Mouse (Mus musculus): Measurements from ENCODE around the gene Mfap3l. TPM values are rescaled to one million over a fixed set of nuclear protein-coding genes. Genes with fewer than 3 reads are reported as not detected.
A peak's percentile ranks its signal among the peaks of the same experiment; 100 is the strongest.

Mfap3l gene
- polyA plus RNA-seq, 1 experiment from 2014 or later = 4.7 TPM

GRCm38 (mm10) chr8:60631504-60631934, 1.1 kb upstream of the Mfap3l start:
- no peak overlapping the region for H3K9ac ChIP-seq
- peaks cover 15% of the 10 kb centered on the region for H3K4me1 ChIP-seq
- H3K27me3 ChIP-seq = no peaks in the 10 kb centered on the region; the same call in 1 of the 2 replicates
- ATAC-seq (ENCODE audit: borderline replicate concordance, extremely low read depth, low FRiP score, low TSS enrichment) = no peak
- WGBS = under 1% methylated on average over 13 of the region's 13 CpGs
- H3K9me3 ChIP-seq = no peaks in the 10 kb centered on the region
- H3K36me3 ChIP-seq = no peaks in the 10 kb centered on the region
- H3K4me3 ChIP-seq = peak overlapping the region; percentile 30
- no peak overlapping the region for H3K27ac ChIP-seq
- peak overlapping the region; percentile 98 for H3K4me2 ChIP-seq

- WGBS = under 1% methylated on average over 51 of the region's 56 CpGs
- H3K27ac ChIP-seq = peak overlapping the region; percentile 72
Measured at GRCm38 (mm10) chr8:60632933-60633655, 467 bp downstream of the Mfap3l start.

GRCm38 (mm10) chr8:60634921-60635320, 2.3 kb downstream of the Mfap3l start:
- Histone ChIP-seq H3K27ac (peak overlapping the region; percentile 21; the same call in 1 of the 2 replicates), H3K27me3 (no peaks in the 10 kb centered on the region; the same call in 1 of the 2 replicates), H3K36me3 (no peaks in the 10 kb centered on the region), H3K4me2 (0 out of 2 replicates have a peak overlapping the region, but pooled peaks have one; percentile 98), H3K4me3 (no peak overlapping the region), H3K9me3 (no peaks in the 10 kb centered on the region), H3K4me1 (peaks cover 15% of the 10 kb centered on the region), H3K9ac (no peak overlapping the region)
- WGBS = 78% methylated on average over 2 of the region's 2 CpGs
- ATAC-seq (ENCODE audit: borderline replicate concordance, extremely low read depth, low FRiP score, low TSS enrichment) = no peak

More at GRCm38 (mm10) chr8:60632933-60633655, 467 bp downstream of the Mfap3l start:
- peak; percentile 82; the same call in 1 of the 2 replicates for ATAC-seq (ENCODE audit: borderline replicate concordance, extremely low read depth, low FRiP score, low TSS enrichment)
- H3K27me3 ChIP-seq = no peaks in the 10 kb centered on the region; the same call in 1 of the 2 replicates
- no peaks in the 10 kb centered on the region for H3K36me3 ChIP-seq
- peak overlapping the region; percentile 98 for H3K4me2 ChIP-seq
- peak overlapping the region; percentile 67 for H3K4me3 ChIP-seq
- H3K4me1 ChIP-seq = peaks cover 15% of the 10 kb centered on the region
- peak overlapping the region; percentile 55 for H3K9ac ChIP-seq
- no peaks in the 10 kb centered on the region for H3K9me3 ChIP-seq

GRCm38 (mm10) chr8:60635846-60636245, 3.2 kb downstream of the Mfap3l start:
- no peak for ATAC-seq (ENCODE audit: borderline replicate concordance, extremely low read depth, low FRiP score, low TSS enrichment)
- H3K4me2 ChIP-seq = no peak overlapping the region
- H3K36me3 ChIP-seq = no peaks in the 10 kb centered on the region
- H3K27me3 ChIP-seq = no peaks in the 10 kb centered on the region
- H3K27ac ChIP-seq = no peak overlapping the region
- no peak overlapping the region for H3K9ac ChIP-seq
- H3K4me1 ChIP-seq = peaks cover 15% of the 10 kb centered on the region
- H3K9me3 ChIP-seq = no peaks in the 10 kb centered on the region
- no peak overlapping the region for H3K4me3 ChIP-seq

- Histone ChIP-seq H3K4me1 (no peaks in the 10 kb centered on the region), H3K36me3 (no peaks in the 10 kb centered on the region), H3K9me3 (no peaks in the 10 kb centered on the region), H3K4me2 (no peak overlapping the region), H3K27ac (no peak overlapping the region), H3K9ac (no peak overlapping the region), H3K27me3 (no peaks in the 10 kb centered on the region), H3K4me3 (no peak overlapping the region)
- 86% methylated on average over 17 of the region's 17 CpGs for WGBS
- ATAC-seq (ENCODE audit: borderline replicate concordance, extremely low read depth, low FRiP score, low TSS enrichment) = no peak
Measured at GRCm38 (mm10) chr8:60640046-60640445, 7.4 kb downstream of the Mfap3l start.

GRCm38 (mm10) chr8:60643416-60644020, 10.9 kb downstream of the Mfap3l start:
- H3K27me3 ChIP-seq = no peaks in the 10 kb centered on the region
- no peaks in the 10 kb centered on the region for H3K4me1 ChIP-seq
- no peak overlapping the region for H3K4me3 ChIP-seq
- WGBS = 58% methylated on average over 6 of the region's 6 CpGs
- H3K9me3 ChIP-seq = no peaks in the 10 kb centered on the region
- no peak overlapping the region for H3K9ac ChIP-seq
- peak; percentile 72; the same call in 1 of the 2 replicates for ATAC-seq (ENCODE audit: borderline replicate concordance, extremely low read depth, low FRiP score, low TSS enrichment)
- H3K36me3 ChIP-seq = no peaks in the 10 kb centered on the region
- H3K27ac ChIP-seq = peak overlapping the region; percentile 80
- no peak overlapping the region for H3K4me2 ChIP-seq

GRCm38 (mm10) chr8:60645164-60645563, 12.5 kb downstream of the Mfap3l start:
- no peak overlapping the region for H3K4me2 ChIP-seq
- H3K4me1 ChIP-seq = no peaks in the 10 kb centered on the region; the same call in 1 of the 2 replicates
- H3K9me3 ChIP-seq = no peaks in the 10 kb centered on the region
- no peak for ATAC-seq (ENCODE audit: borderline replicate concordance, extremely low read depth, low FRiP score, low TSS enrichment)
- no peak overlapping the region for H3K9ac ChIP-seq
- no peak overlapping the region for H3K4me3 ChIP-seq
- WGBS = 79% methylated on average over 4 of the region's 4 CpGs
- H3K36me3 ChIP-seq = no peaks in the 10 kb centered on the region
- H3K27me3 ChIP-seq = no peaks in the 10 kb centered on the region
- no peak overlapping the region for H3K27ac ChIP-seq

- 79% methylated on average over 3 of the region's 3 CpGs for WGBS
- no peak for ATAC-seq (ENCODE audit: borderline replicate concordance, extremely low read depth, low FRiP score, low TSS enrichment)
Measured at GRCm38 (mm10) chr8:60645911-60646310, 13.3 kb downstream of the Mfap3l start.

GRCm38 (mm10) chr8:60647291-60647690, 14.7 kb downstream of the Mfap3l start:
- H3K4me1 ChIP-seq = no peaks in the 10 kb centered on the region; the same call in 1 of the 2 replicates
- no peak for ATAC-seq (ENCODE audit: borderline replicate concordance, extremely low read depth, low FRiP score, low TSS enrichment)
- no peaks in the 10 kb centered on the region for H3K36me3 ChIP-seq
- H3K4me3 ChIP-seq = no peak overlapping the region
- H3K9ac ChIP-seq = no peak overlapping the region
- no peaks in the 10 kb centered on the region for H3K9me3 ChIP-seq
- H3K27me3 ChIP-seq = no peaks in the 10 kb centered on the region
- WGBS = 93% methylated on average over 3 of the region's 3 CpGs
- no peak overlapping the region for H3K27ac ChIP-seq
- H3K4me2 ChIP-seq = no peak overlapping the region

More at GRCm38 (mm10) chr8:60645911-60646310, 13.3 kb downstream of the Mfap3l start:
- H3K27me3 ChIP-seq = no peaks in the 10 kb centered on the region
- H3K9ac ChIP-seq = no peak overlapping the region
- no peak overlapping the region for H3K4me2 ChIP-seq
- H3K27ac ChIP-seq = no peak overlapping the region
- H3K36me3 ChIP-seq = no peaks in the 10 kb centered on the region
- H3K4me3 ChIP-seq = no peak overlapping the region
- no peaks in the 10 kb centered on the region for H3K9me3 ChIP-seq
- H3K4me1 ChIP-seq = no peaks in the 10 kb centered on the region; the same call in 1 of the 2 replicates

GRCm38 (mm10) chr8:60649081-60649480, 16.5 kb downstream of the Mfap3l start:
- Histone ChIP-seq H3K27ac (no peak overlapping the region), H3K36me3 (no peaks in the 10 kb centered on the region), H3K4me1 (no peaks in the 10 kb centered on the region; the same call in 1 of the 2 replicates), H3K9ac (no peak overlapping the region), H3K9me3 (no peaks in the 10 kb centered on the region), H3K4me3 (no peak overlapping the region), H3K27me3 (no peaks in the 10 kb centered on the region), H3K4me2 (no peak overlapping the region)
- 48% methylated on average over 1 of the region's 1 CpGs for WGBS
- no peak for ATAC-seq (ENCODE audit: borderline replicate concordance, extremely low read depth, low FRiP score, low TSS enrichment)

GRCm38 (mm10) chr8:60650119-60650518, 17.5 kb downstream of the Mfap3l start:
- no peak overlapping the region for H3K4me3 ChIP-seq
- no peaks in the 10 kb centered on the region for H3K9me3 ChIP-seq
- H3K36me3 ChIP-seq = no peaks in the 10 kb centered on the region
- H3K9ac ChIP-seq = no peak overlapping the region
- H3K27ac ChIP-seq = no peak overlapping the region
- 80% methylated on average over 4 of the region's 4 CpGs for WGBS
- ATAC-seq (ENCODE audit: borderline replicate concordance, extremely low read depth, low FRiP score, low TSS enrichment) = no peak
- no peaks in the 10 kb centered on the region for H3K27me3 ChIP-seq
- H3K4me2 ChIP-seq = no peak overlapping the region
- no peaks in the 10 kb centered on the region; the same call in 1 of the 2 replicates for H3K4me1 ChIP-seq
